ENCODE assay signal across 9 mouse cellular contexts in the genomic region with DNA sequence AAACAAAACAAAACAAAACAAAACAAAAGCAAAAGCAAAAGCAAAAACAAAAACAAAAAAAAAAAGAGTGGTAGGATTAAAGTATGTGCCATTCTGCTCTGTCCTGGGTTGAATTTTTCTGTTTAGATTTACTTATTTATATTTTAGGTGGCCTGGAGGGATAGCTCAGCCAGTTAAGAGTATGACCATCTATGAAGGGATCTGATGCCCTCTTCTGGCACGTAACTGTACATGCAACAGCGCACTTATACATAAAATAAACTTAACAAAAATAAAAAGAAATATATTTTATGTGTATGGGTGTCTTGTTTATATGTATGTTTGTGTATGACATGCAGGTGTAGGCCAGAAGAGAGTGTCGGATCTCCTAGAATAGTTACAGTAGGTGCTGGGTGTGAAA. TPM values are rescaled to one million over a fixed set of nuclear protein-coding genes. Genes with fewer than 3 reads are reported as not detected.
A peak's percentile ranks its signal among the peaks of the same experiment; 100 is the strongest.
DNase-seq lines count a peak whose midpoint lies in the region; ATAC-seq and TF ChIP-seq lines count a peak whose summit lies in the region.
"Had no signal": no experiment of that assay in that cellular context is flagged by ENCODE, and none has a peak within 500 bp of the region (broad histone marks: within the 10 kb centered on the region; RNA-seq: fewer than 3 reads in every experiment).

No protein-coding gene starts in this region.

- WGBS in lung, postnatal 0 days = 49% methylated on average over 3 of the region's 3 CpGs
- 53% methylated on average over 3 of the region's 3 CpGs for WGBS in intestine, embryonic 16.5 days

- no peak for DNase-seq in gastrocnemius, adult 2 months
- DNase-seq in gastrocnemius, postnatal 10 days = no peak
- peak; percentile 76 for DNase-seq in lung, postnatal 0 days (ENCODE audit: low spot score)
- DNase-seq in lung, postnatal 10 days = no peak
- DNase-seq in adipocyte (ENCODE audit: low spot score) = peak; percentile 61
- no peak for DNase-seq in spleen, adult 12 weeks (ENCODE audit: low spot score)

- no peaks in the 10 kb centered on the region for H3K27me3 ChIP-seq in lung, postnatal 0 days (replicated peaks; ENCODE audit: insufficient read depth, low read length)
- H3K27me3 ChIP-seq in intestine, embryonic 16.5 days (replicated peaks; ENCODE audit: control insufficient read depth, insufficient read depth, low read length) = no peaks in the 10 kb centered on the region
- H3K27me3 ChIP-seq: lung, embryonic 15.5 days had no signal

- no peak overlapping the region for H3K9ac ChIP-seq in lung, postnatal 0 days (replicated peaks; ENCODE audit: low read depth)
- H3K9ac ChIP-seq in intestine, embryonic 16.5 days (ENCODE audit: low read depth, low read length) = no peak overlapping the region
- H3K9ac ChIP-seq: lung, embryonic 15.5 days had no signal

- TF ChIP-seq EP300 in lung, postnatal 0 days (IDR thresholded peaks at IDR 0.05) = no peak

- no peak overlapping the region for H3K4me2 ChIP-seq in lung, postnatal 0 days (replicated peaks; ENCODE audit: low read depth, low read length)
- H3K4me2 ChIP-seq in intestine, embryonic 16.5 days (ENCODE audit: low read depth, low read length) = no peak overlapping the region
- H3K4me2 ChIP-seq: lung, embryonic 15.5 days had no signal

- intact Hi-C loops in gastrocnemius, adult 2 months (cut with DNase I) = loop anchor here (2.0 kb wide), 1 partner anchor 83 kb away; no protein-coding TSS in a partner anchor

- no peaks in the 10 kb centered on the region for H3K9me3 ChIP-seq in lung, postnatal 0 days (ENCODE audit: low read length)
- H3K9me3 ChIP-seq in intestine, embryonic 16.5 days (ENCODE audit: control insufficient read depth, low read length) = no peaks in the 10 kb centered on the region
- H3K9me3 ChIP-seq: lung, embryonic 15.5 days had no signal

- no peaks in the 10 kb centered on the region for H3K36me3 ChIP-seq in lung, postnatal 0 days (ENCODE audit: insufficient read depth, low read length)
- no peaks in the 10 kb centered on the region for H3K36me3 ChIP-seq in intestine, embryonic 16.5 days (ENCODE audit: control insufficient read depth, insufficient read depth, low read length)
- H3K36me3 ChIP-seq: lung, embryonic 15.5 days had no signal

- H3K27ac ChIP-seq in gastrocnemius, adult 2 months = no peak overlapping the region
- H3K27ac ChIP-seq in lung, postnatal 0 days (ENCODE audit: low read length) = no peak overlapping the region
- H3K27ac ChIP-seq in intestine, embryonic 16.5 days (ENCODE audit: low read length) = no peak overlapping the region
- H3K27ac ChIP-seq: lung, embryonic 15.5 days had no signal

- no peak for ATAC-seq in lung, postnatal 0 days
- ATAC-seq in neutrophil, adult 5-6 weeks (ENCODE audit: extremely low read depth, insufficient number of reproducible peaks, low FRiP score, poor library complexity, severe bottlenecking) = peak; percentile 64; the same call in 1 of the 2 replicates
- no peak for ATAC-seq in intestine, embryonic 16.5 days

- no peak overlapping the region for H3K4me3 ChIP-seq in gastrocnemius, adult 2 months
- no peak overlapping the region for H3K4me3 ChIP-seq in lung, postnatal 0 days (ENCODE audit: low read depth, low read length)
- H3K4me3 ChIP-seq in intestine, embryonic 16.5 days (ENCODE audit: low read length) = no peak overlapping the region
- H3K4me3 ChIP-seq: lung, embryonic 15.5 days had no signal

- TF ChIP-seq CTCF in gastrocnemius, adult 2 months (IDR thresholded peaks at IDR 0.05) = peak; percentile 72
- TF ChIP-seq CTCF in lung, postnatal 0 days (IDR thresholded peaks at IDR 0.05) = peak; percentile 68

- no peaks in the 10 kb centered on the region for H3K4me1 ChIP-seq in lung, postnatal 0 days (ENCODE audit: insufficient read depth, low read depth, low read length)
- no peaks in the 10 kb centered on the region for H3K4me1 ChIP-seq in intestine, embryonic 16.5 days (ENCODE audit: control insufficient read depth, insufficient read depth, low read length)
- H3K4me1 ChIP-seq: lung, embryonic 15.5 days had no signal

RNA-seq across cellular contexts. Expression of a gene that starts 8.0 kb away (rescaled TPM):
- not detected for total RNA-seq in gastrocnemius, adult 2 months (2021)
- total RNA-seq in gastrocnemius, postnatal 10 days (2021) = not detected
- polyA plus RNA-seq in lung, postnatal 0 days (2015; fragmentation: Nextera tagmentation; extraction: Ambion mirVana) = 0.05 TPM in 1 of 2 replicates, not detected in the other
- total RNA-seq in neutrophil, adult 5-6 weeks (2017) = 8.3 and 8.8 TPM in 2 replicates
- polyA plus RNA-seq in intestine, embryonic 16.5 days (2015; fragmentation: Nextera tagmentation; extraction: Ambion mirVana) = 0.42 and 0.79 TPM in 2 replicates

RNA-seq across cellular contexts. Expression of a gene that starts 20.6 kb away (rescaled TPM):
- total RNA-seq in gastrocnemius, adult 2 months (2021) = 1 to 10 TPM in 1 of 2 experiments, under 1 TPM in 1; 0.33 to 2.3 TPM
- total RNA-seq in gastrocnemius, postnatal 10 days (2021) = 1 to 10 TPM in 1 of 2 experiments, under 1 TPM in 1; 0.61 to 1.0 TPM
- polyA plus RNA-seq in lung, postnatal 0 days (2015; fragmentation: Nextera tagmentation; extraction: Ambion mirVana) = 3.2 and 4.9 TPM in 2 replicates
- total RNA-seq in neutrophil, adult 5-6 weeks (2017) = not detected in 2 replicates
- 0.37 and 0.88 TPM in 2 replicates for polyA plus RNA-seq in intestine, embryonic 16.5 days (2015; fragmentation: Nextera tagmentation; extraction: Ambion mirVana)

RNA-seq across cellular contexts. Expression of a gene that starts 28.6 kb away (rescaled TPM):
- under 1 TPM; 0.06 to 0.31 TPM for total RNA-seq in gastrocnemius, adult 2 months (2021)
- under 1 TPM; 0.70 to 0.90 TPM for total RNA-seq in gastrocnemius, postnatal 10 days (2021)
- 0.79 and 1.2 TPM in 2 replicates for polyA plus RNA-seq in lung, postnatal 0 days (2015; fragmentation: Nextera tagmentation; extraction: Ambion mirVana)
- total RNA-seq in neutrophil, adult 5-6 weeks (2017) = 190 and 210 TPM in 2 replicates
- polyA plus RNA-seq in intestine, embryonic 16.5 days (2015; fragmentation: Nextera tagmentation; extraction: Ambion mirVana) = 1.4 and 2.0 TPM in 2 replicates

RNA-seq across cellular contexts. Expression of a gene that starts 42.7 kb away (rescaled TPM):
- total RNA-seq in gastrocnemius, adult 2 months (2021) = 10 to 100 TPM; 13.0 to 13.7 TPM
- total RNA-seq in gastrocnemius, postnatal 10 days (2021) = 10 to 100 TPM; 17.5 to 24.5 TPM
- 12.1 and 12.8 TPM in 2 replicates for polyA plus RNA-seq in lung, postnatal 0 days (2015; fragmentation: Nextera tagmentation; extraction: Ambion mirVana)
- total RNA-seq in neutrophil, adult 5-6 weeks (2017) = 9.1 and 12.3 TPM in 2 replicates
- 17.5 and 18.9 TPM in 2 replicates for polyA plus RNA-seq in intestine, embryonic 16.5 days (2015; fragmentation: Nextera tagmentation; extraction: Ambion mirVana)

Comparison
In these comparisons a context has a peak if more than half of its experiments do, and no peak if none do; other contexts are left out.
1. DNase-seq: peak in lung, postnatal 0 days (single experiment) and adipocyte (single experiment); none in gastrocnemius, adult 2 months (single experiment), gastrocnemius, postnatal 10 days (single experiment), lung, postnatal 10 days (single experiment) and spleen, adult 12 weeks (single experiment).
2. RNA of a gene that starts 28.6 kb away (total RNA-seq): 190 to 210 TPM in neutrophil, adult 5-6 weeks; 0.70 to 0.90 TPM in gastrocnemius, postnatal 10 days and 0.06 to 0.31 TPM in gastrocnemius, adult 2 months; every median in the first group is over 100 times any median in the second.